Mouse (Mus musculus): Measurements from ENCODE around the gene Csrnp3. TPM values are rescaled to one million over a fixed set of nuclear protein-coding genes. Genes with fewer than 3 reads are reported as not detected.

The Csrnp3 gene
- total RNA-seq, 2 experiments from 2014 or later = 87.5 to 89.2 TPM

DNA sequence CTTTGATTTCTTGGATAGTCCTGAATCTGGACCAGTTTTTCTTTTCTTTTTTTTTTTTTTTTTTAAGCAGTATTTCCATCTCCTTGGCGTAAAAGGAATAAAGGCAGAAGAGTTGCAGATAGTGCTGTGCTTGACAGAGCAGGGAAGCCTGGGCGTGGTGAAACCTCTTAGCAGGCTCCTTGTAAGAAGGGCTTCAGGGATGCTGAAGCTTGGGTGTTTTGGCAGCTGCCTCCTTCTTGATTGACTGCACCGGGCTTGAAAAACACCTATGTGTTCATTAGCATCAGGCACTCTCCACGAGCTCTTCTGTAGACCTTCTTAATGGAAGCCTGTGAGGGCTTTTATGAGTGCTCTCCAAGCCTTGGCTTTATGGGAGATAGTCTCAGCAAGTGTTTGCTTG, 117.9 kb downstream of the Csrnp3 start:
- no peak overlapping the region for H3K4me3 ChIP-seq
- peak overlapping the region; percentile 44; the same call in 1 of the 2 replicates for H3K27ac ChIP-seq
- TF ChIP-seq CTCF (IDR thresholded peaks at IDR 0.05) = no peak
- DNase-seq (ENCODE audit: extremely low spot score in 1 of 2, low spot score in 2 of 2) = no peak
- intact Hi-C loops (cut with DNase I) = no loop called here

DNA sequence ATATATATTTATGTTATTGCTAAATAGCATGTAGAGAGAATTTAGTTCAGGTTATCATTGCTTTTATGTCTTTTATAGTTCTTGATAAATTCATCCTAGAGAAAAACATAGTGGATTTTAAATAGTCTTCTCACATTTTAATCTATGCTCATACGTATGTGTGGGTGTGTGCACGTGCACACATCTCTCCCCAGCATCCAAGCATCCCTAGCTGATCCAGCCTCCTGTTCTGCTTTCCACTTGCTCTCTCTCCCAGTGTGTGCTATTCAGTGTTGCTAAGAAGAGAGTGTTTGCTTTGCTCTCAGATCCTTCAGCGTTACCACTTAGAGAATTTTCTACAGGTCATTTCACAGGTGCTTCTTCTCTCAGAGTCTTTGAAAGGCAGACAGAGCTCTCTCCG, 123.2 kb downstream of the Csrnp3 start:
- peak overlapping the region; percentile 52; the same call in 1 of the 2 replicates for H3K27ac ChIP-seq

DNA sequence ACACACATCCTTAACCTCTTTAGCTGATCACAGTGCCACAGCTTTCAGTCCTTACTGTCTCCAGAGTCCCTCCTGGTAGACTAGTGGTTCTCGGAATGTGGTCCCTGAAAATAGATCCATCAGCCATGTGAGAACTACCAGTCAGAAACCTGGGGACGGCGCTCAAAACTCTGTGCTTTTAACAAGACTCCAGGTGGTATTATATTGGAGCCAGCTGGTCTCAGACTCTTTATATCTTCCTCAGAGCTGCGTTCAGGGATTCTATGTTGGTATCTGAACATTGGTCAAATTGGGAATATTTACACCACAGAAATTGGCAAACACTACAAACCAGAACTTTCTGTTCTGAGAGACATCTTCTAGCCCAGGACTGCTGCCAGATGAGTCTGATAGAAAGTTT, 128.3 kb downstream of the Csrnp3 start:
- no peak for TF ChIP-seq CTCF (IDR thresholded peaks at IDR 0.05)
- no peak for DNase-seq (ENCODE audit: extremely low spot score in 1 of 2, low spot score in 2 of 2)
- intact Hi-C loops (cut with DNase I) = no loop called here
- Histone ChIP-seq H3K4me3 (no peak overlapping the region), H3K27ac (peak overlapping the region; percentile 24; the same call in 1 of the 2 replicates)

More for the DNA sequence above, 123.2 kb downstream of the Csrnp3 start:
- H3K4me3 ChIP-seq = no peak overlapping the region
- no peak for DNase-seq (ENCODE audit: extremely low spot score in 1 of 2, low spot score in 2 of 2)
- intact Hi-C loops (cut with DNase I) = no loop called here
- no peak for TF ChIP-seq CTCF (IDR thresholded peaks at IDR 0.05)

DNA sequence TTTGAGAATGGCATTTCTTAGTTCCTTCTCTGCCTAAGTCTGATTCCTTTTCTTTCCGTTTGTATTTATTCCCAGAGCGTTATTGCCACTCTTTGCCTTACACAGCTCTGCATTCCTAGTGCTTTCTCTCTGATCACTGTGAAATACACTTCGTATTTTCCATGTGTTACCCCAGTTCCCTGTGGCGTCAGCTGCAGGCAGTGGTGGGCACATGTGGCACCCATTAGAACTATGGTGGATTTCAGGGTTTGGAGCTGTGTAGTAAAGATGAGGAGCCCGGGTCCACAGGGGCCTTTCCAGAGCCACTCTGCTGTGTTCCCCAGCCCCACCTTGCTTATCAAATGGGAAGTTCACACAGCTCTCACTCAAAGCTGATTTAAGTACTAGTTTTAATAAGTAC, 129.8 kb downstream of the Csrnp3 start:
- no peak for DNase-seq (ENCODE audit: extremely low spot score in 1 of 2, low spot score in 2 of 2)
- TF ChIP-seq CTCF (IDR thresholded peaks at IDR 0.05) = no peak
- H3K27ac ChIP-seq = no peak overlapping the region
- intact Hi-C loops (cut with DNase I) = no loop called here
- H3K4me3 ChIP-seq = no peak overlapping the region

DNA sequence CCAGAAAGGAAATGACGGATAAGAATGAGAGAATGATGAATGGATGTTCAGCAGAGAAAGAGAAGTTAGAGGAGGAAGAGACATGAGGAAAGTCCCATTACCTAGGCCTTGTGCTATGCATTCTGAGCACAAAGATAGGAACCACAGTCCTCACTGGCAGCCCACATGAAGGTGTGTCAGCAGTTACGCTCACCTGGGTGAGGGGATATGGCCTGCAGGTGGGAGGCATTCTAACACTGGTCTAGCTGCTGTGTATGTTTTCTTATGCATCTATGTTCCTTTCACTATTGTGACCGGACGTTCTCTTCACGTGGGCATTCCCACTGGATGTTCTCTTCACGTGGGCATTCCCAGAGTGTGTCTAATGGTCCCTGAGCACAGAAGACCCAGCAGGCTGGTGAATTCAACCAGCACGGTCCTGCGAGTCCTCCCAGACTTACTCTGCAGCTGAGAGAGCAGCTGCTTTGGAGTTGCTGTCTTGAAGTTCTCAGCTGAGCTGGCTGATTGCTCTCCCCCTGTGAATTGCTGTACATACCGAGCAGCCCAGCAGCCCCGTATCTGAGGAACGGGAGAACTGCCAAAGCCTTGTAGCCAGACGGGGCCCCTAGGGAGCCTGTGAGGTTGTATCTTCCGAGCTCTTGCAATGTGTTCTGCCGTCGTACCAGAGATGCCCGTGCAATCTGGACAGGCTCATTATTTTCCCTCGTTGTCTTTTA, 133.9 kb downstream of the Csrnp3 start:
- TF ChIP-seq CTCF (IDR thresholded peaks at IDR 0.05) = no peak
- Histone ChIP-seq H3K27ac (peak overlapping the region; percentile 61), H3K4me3 (no peak overlapping the region)
- no peak for DNase-seq (ENCODE audit: extremely low spot score in 1 of 2, low spot score in 2 of 2)
- intact Hi-C loops (cut with DNase I) = no loop called here

DNA sequence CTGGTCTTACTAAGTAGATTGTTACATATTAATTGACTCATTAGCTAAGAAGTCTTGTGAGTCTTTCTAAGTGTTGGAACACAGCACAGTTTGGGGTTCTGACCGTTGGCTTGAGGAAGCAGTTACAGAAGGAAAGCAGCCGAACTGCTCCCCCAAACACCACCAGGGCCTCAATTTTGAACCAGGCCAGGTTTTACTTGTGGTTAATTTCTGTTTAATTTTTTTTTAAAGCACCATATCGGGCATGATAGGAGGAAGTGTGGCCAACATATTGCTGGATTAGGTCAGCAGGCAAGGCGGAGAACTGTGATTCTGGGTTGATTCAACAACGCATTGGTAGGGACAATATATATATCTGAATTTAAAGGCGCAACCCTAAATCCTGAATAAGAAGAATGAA, 135.9 kb downstream of the Csrnp3 start:
- intact Hi-C loops (cut with DNase I) = no loop called here
- no peak for DNase-seq (ENCODE audit: extremely low spot score in 1 of 2, low spot score in 2 of 2)
- TF ChIP-seq CTCF (IDR thresholded peaks at IDR 0.05) = no peak
- Histone ChIP-seq H3K4me3 (no peak overlapping the region), H3K27ac (no peak overlapping the region)

DNA sequence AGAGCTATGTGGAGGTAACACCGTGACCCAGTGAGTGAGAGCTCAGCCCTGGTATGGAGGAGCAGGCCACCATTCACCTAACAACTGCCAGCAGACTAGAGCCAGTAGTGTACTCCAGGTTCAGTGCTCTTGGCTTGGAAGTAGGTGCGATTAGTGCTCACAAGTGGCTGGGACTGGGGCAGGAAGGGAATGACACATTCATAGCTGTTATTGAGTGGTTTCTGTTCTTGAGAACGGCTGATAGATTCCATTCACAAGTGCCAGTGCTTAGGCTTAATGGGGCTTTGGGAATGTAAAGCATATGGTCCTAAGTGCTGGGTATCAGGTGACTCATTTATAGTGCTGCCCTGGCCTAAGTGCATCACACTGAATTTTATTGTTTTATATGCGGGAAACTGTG, 136.4 kb downstream of the Csrnp3 start:
- no peak for DNase-seq (ENCODE audit: extremely low spot score in 1 of 2, low spot score in 2 of 2)
- no peak for TF ChIP-seq CTCF (IDR thresholded peaks at IDR 0.05)
- intact Hi-C loops (cut with DNase I) = no loop called here
- no peak overlapping the region for H3K27ac ChIP-seq
- H3K4me3 ChIP-seq = no peak overlapping the region

DNA sequence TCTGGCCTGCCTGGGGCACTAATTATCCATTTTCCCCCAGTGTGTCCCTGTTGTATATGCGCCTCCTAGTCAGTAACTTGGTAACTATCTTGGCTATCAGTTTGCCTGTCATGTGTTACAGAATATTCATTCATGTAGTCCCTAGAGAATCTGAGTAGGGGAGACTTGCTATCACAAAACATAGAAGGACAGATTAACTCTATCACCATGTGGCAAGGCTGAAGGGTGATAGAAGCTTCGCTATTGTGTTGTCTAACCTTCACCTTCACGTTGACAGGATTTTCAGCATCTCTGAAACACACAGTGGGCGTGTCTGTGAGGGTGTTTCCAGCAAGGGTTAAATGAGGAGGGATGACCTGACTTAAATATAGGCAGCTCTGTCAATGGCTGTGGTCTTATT, 140.1 kb downstream of the Csrnp3 start:
- no peak overlapping the region for H3K4me3 ChIP-seq
- TF ChIP-seq CTCF (IDR thresholded peaks at IDR 0.05) = no peak

DNA sequence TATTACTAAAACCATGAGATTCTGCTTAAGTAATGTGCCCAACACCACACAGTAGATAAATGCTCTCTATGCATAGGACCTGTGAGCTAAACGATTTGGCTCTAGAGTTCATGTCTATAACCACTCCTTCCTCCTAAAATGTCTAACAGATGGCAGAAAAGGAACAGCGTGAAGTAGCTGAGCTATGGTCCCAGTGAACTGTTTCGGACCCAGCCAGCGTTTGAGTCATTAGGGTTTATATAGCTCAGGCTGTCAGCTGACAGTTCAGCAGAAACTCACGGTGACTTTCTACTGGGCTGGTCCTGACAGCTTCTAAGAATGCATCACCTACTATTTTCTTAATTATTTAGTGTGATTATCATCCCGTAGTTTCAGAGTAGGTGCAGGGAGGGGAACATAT, 141.5 kb downstream of the Csrnp3 start:
- intact Hi-C loops (cut with DNase I) = no loop called here
- DNase-seq (ENCODE audit: extremely low spot score in 1 of 2, low spot score in 2 of 2) = no peak
- Histone ChIP-seq H3K4me3 (no peak overlapping the region), H3K27ac (no peak overlapping the region)
- TF ChIP-seq CTCF (IDR thresholded peaks at IDR 0.05) = no peak

More for the DNA sequence above, 140.1 kb downstream of the Csrnp3 start:
- H3K27ac ChIP-seq = no peak overlapping the region
- no peak for DNase-seq (ENCODE audit: extremely low spot score in 1 of 2, low spot score in 2 of 2)
- intact Hi-C loops (cut with DNase I) = no loop called here

DNA sequence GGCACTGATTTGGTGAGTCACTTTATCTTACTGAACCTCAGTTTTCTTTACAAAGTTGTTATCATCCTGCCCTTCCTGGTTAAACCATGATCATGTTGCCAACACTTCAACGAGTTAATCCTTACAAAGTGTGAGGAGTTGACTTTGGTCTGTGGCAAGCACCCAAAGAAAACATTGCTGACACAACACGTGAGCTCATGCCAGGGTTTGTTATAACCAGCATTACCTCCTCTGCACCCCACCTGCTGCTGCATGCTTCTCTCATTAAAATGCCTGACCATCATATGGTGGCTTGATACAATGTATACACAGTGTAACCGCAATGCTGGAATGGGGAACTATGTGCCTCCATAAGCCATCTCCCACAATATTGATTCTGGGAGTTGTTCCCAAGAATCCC, 142.0 kb downstream of the Csrnp3 start:
- no peak for TF ChIP-seq CTCF (IDR thresholded peaks at IDR 0.05)
- intact Hi-C loops (cut with DNase I) = no loop called here
- no peak for DNase-seq (ENCODE audit: extremely low spot score in 1 of 2, low spot score in 2 of 2)
- Histone ChIP-seq H3K4me3 (no peak overlapping the region), H3K27ac (no peak overlapping the region)

DNA sequence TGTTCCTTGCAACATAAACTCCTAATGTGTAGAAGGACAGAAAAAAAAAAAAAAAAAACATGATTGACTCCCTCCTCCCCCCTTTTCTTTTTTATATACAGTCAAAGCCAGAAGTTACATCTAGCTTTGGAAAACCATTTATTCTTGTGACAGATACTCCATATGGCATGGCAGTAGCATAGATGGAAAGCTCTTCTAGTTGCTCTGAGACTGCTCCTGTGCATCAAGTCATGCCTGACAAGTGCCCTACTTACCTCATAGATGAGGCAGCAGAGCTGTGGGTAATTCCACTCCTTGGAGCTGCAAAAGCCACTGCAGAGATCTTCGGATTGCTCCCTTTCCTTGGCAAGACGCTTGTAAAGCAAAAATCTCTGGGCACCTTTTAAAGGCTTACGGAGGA, 143.2 kb downstream of the Csrnp3 start:
- Histone ChIP-seq H3K27ac (no peak overlapping the region; the same call in 1 of the 2 replicates), H3K4me3 (no peak overlapping the region)
- intact Hi-C loops (cut with DNase I) = no loop called here
- DNase-seq (ENCODE audit: extremely low spot score in 1 of 2, low spot score in 2 of 2) = no peak
- TF ChIP-seq CTCF (IDR thresholded peaks at IDR 0.05) = no peak

DNA sequence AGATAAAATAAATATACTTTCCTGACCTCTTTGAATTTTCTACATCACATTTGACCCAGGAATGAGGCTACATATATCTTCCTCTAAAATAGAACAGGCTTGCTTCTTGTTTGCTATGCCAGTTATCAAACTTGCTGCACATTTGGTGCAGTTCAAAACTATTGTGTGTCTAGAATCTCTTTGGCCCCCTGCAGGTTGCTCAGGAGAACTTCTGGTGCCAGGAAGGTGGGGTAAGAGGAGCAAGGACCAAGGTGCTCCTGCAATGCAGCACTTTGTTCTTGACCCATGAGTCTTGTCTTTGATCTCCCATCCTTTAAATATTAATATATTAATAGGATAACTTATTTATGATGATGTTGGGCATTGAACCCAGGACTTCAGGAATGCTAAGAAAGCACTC, 144.5 kb downstream of the Csrnp3 start:
- no peak overlapping the region for H3K4me3 ChIP-seq
- DNase-seq (ENCODE audit: extremely low spot score in 1 of 2, low spot score in 2 of 2) = no peak
- H3K27ac ChIP-seq = no peak overlapping the region
- peak; percentile 49 for TF ChIP-seq CTCF (IDR thresholded peaks at IDR 0.05)
- intact Hi-C loops (cut with DNase I) = no loop called here

DNA sequence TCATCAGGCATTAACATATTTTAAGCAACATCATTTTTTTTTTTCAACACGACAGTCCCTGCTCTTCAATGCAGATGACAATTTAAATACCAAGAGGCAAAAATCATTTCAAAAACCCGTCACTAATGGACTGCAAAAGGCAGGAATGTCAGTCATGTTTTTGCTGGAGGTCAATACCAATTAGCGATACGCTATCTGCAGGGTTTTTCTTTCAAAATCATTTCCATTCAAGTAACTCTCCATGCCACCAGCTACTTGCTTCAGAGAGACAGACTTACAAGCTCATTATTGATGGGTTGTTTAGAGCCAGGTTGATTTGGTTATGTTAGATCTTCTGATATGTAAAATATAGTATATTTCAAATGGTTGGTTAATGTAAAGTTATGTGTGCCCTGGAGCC, 145.2 kb downstream of the Csrnp3 start:
- no peak for TF ChIP-seq CTCF (IDR thresholded peaks at IDR 0.05)
- intact Hi-C loops (cut with DNase I) = no loop called here
- H3K4me3 ChIP-seq = no peak overlapping the region
- H3K27ac ChIP-seq = no peak overlapping the region
- no peak for DNase-seq (ENCODE audit: extremely low spot score in 1 of 2, low spot score in 2 of 2)

All from left cerebral cortex, adult 2 months (tissue).